Mouse (Mus musculus): Measurements from ENCODE around the gene Ormdl2.
"Not testable (repeated sequence)": the region's sequence is repeated elsewhere in the genome, so short reads cannot be mapped to it uniquely, and the experiment has no call there.

Ormdl2 gene

DNA sequence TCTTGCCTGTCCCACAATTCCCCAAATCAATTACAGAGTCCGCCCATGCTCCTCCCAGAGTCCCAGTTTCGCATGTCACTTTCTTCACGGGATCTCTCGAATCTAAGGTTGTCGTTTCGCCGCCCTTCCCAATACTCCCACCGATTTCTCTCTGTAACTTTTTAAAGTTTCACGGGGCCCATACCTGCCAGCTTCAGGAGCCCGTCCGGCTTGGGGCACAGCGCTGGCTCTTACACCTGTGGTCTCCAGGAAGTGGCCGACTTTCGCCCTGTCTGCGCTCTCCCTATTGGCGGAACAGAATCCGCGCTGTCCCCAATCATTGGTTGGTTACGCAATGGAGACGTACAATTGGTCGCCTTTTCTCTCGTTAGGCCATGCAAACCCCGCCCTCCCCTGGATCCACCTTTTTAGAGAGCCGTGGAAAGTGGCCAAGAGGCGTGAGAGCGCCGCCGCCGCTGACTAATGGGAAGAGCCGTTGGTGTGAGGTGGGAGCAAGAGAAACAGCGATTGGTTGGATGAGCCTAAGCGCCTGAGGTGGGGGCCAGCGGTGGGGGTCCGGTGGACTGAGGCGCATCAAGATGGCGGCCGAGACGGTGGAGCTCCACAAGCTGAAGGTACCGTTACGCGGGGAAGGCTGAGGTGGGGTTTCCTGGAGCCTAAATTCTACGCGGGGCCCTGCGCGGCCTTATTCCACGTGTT, at the start of gene Ormdl2:
Gene Ormdl2, minus strand, starts transcription at position 288 of the 699 bp plus-strand sequence.
- peak; percentile 98 for DNase-seq (ENCODE audit: low read depth, low spot score)

DNA sequence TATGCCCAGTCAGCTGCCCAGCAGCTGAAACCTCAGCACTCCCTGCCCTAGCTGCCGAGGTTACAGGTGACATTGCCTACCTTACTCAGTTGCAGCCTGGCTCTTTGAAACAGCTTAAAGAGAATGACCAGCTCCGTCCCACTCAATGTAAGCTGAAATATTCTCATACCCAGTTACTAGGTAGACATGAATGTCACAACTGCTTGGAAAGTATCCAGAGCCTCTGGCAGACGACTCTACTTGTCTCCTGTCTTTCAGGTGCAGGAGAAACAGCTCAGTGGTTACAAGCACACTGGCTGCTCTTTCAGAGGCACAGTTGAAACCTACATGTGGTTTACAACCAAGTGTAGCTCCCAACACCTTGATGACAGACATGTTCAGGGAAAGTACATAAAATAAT, 48.9 kb upstream of the Ormdl2 start:
- DNase-seq (ENCODE audit: low read depth, low spot score) = no peak

DNA sequence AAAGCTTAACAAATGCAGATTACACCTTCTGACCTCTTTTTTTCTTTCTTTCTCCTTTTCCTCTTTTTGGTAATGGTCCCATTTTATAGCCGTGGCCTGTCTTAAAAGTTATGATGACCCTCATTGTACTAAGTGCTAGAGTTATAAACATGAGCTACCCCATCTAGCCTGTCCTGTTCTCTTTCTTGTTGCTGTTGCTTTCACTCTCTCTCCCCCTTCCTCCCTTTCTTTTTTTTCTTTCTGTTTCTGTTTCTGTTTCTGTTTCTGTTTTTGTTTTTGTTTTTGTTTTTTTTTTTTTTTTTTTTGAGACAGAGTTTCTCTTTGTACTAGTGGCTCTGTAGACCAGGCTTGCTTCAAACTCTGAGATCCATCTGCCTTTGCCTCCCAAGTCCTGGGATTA, 45.1 kb upstream of the Ormdl2 start:
- DNase-seq (ENCODE audit: low read depth, low spot score) = no peak

DNA sequence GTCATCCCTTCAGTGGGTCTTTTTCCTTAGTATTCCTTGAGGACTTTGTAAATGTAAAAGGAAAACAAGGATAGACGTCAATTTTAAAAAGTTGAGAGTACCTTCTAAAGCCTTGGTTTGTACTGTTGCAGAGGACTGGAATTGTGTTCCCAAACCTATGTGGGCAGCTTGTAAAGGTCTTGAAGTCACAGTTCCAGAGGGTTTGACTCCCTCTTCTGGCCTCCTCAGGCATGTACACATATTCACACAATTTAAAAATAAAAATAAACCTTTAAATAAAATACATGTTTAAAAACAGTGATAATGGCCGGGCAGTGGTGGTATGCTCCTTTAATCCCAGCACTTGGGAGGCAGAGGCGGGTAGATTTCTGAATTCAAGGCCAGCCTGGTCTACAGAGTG, 44.6 kb upstream of the Ormdl2 start:
- DNase-seq (ENCODE audit: low read depth, low spot score) = peak; percentile 37

DNA sequence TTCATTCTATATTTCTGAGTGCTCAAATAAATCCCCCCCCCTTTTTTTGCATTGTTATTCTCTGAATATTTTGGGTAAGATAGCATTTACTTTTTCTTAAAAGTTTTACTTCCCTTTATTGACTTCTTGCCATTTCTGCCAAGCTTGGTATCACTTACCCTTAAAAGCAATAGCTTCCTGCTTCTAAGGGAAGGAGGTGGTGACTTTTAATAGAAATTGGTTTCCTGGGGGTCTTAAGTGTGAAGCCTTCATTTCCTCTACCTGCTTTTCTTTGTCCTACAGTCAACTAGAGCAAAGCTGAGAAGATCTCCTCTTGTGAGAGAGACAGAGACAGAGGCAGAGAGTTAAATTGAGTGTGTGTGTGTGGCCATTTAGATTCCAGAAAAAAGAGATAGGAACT, 39.7 kb upstream of the Ormdl2 start:
- no peak for DNase-seq (ENCODE audit: low read depth, low spot score)

DNA sequence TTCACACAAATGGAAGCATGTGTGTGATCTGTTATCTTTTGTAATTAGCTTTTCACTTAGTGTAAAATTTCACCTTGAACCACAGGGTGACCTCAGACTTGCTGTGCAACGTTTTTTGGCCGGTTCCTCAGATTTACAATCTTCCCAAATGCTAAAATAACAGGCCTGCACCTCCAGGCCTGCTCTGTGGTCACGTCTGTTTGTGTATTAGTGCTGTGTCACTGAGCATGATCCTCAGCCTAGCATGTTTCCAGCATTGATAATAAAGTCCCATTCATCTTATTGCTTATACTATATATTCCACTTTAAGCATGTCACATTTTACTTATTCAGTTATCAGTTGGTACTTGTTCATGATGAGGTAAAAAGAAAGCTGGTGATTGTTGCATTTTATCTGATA, 28.9 kb upstream of the Ormdl2 start:
- DNase-seq (ENCODE audit: low read depth, low spot score) = no peak

DNA sequence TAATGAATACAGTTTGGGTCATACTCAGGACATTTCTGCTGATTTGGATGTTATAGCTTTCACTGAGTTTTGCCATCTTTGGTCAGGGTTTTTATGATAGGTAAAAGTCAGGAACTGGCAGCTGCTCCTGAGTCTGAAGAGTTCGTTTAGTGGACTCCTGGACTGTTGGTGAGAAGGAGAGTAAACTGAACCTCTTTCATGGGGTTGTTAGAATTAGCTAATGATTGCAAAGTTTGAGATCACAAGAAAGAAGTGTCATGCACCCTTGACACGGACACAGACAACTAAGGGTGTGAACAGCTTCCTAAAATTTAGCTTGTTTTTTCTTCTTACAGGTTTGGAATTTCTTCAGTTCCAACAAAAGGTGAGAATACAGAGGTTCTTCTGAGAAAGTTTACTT, 27.0 kb upstream of the Ormdl2 start:
- DNase-seq (ENCODE audit: low read depth, low spot score) = no peak

DNA sequence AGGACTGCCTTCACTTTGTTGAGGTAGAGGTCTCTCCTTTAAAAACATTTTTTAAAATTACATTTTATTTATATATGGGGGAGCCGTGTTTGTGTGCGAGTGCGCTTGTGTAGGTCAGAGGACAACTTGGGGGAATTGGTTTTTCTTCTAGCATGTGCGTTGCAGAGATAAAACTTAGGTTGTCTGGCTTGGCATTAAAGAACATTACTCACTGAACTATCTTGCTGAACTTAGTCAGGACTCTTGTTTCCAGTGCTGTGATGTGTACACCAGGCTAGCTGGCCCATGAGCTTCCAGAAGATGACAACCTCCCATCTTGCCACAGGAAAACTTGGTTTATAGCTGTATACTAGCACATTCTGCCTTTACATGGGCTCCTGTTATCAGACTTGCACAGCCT, 25.2 kb upstream of the Ormdl2 start:
- DNase-seq (ENCODE audit: low read depth, low spot score) = no peak

GRCm38 (mm10) chr10:128845516-128845915, 24.1 kb upstream of the Ormdl2 start:
- DNase-seq (ENCODE audit: low read depth, low spot score) = peak; percentile 51

GRCm38 (mm10) chr10:128843260-128843659, 21.8 kb upstream of the Ormdl2 start:
- no peak for DNase-seq (ENCODE audit: low read depth, low spot score)

GRCm38 (mm10) chr10:128840612-128841011, 19.2 kb upstream of the Ormdl2 start:
- DNase-seq (ENCODE audit: low read depth, low spot score) = no peak

DNA sequence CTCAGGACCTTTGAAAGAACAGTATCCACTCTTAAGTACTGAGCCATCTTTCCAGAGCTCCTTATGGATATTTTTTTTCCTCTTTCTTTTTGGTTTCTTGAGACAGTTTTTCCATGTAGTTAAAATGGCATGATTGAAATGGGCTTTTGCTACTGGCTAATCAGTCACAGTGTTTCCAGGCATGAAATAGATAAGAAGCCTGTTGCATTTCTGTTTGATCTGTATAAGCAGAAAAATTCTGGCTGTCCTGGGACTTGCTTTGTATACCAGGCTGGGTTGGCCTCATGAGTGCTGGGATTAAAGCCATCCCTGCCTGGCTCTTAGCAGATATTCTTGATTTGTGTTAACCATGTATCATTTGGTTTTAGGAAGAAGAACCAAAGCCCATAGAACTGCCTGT, 18.0 kb upstream of the Ormdl2 start:
- no peak for DNase-seq (ENCODE audit: low read depth, low spot score)

DNA sequence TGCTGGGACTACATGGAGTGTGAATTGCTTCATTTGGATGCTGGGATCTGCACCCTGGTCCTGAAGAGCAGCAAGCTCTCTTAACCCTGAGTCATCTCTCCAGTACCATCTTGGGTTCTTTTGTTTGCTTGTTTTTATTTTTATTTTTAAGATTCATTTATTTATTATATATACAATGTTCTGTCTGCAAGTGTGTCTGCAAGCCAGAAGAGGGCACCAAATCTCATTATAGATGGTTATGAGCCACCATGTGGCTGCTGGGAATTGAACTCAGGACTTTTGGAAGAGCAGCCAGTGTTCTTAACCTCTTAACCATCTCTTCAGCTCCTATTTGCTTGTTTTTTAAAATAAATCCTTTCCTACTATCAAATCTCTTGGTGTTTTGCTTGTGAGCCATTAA, 16.0 kb upstream of the Ormdl2 start:
- DNase-seq (ENCODE audit: low read depth, low spot score) = no peak

GRCm38 (mm10) chr10:128823821-128824220, 2.4 kb upstream of the Ormdl2 start:
- DNase-seq (ENCODE audit: low read depth, low spot score) = peak; percentile 26

DNA sequence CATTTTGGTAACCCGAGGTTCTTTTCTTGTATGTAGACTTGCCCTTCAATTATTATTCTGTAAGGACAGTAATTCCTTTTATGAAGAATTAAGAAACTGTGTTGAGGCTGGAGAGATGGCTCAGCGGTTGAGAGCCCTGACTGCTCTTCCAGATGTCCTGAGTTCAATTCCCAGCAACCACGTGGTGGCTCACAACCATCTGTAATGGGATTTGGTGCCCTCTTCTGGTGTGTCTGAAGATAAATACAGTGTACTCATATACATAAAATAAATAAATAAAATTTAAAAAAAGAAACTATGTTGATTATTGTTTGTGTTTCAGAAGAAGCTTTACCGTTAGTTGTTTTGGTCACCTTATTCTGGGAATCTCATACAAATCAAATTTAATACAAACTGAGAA, 1.6 kb upstream of the Ormdl2 start:
- DNase-seq (ENCODE audit: low read depth, low spot score) = not testable (repeated sequence)

DNA sequence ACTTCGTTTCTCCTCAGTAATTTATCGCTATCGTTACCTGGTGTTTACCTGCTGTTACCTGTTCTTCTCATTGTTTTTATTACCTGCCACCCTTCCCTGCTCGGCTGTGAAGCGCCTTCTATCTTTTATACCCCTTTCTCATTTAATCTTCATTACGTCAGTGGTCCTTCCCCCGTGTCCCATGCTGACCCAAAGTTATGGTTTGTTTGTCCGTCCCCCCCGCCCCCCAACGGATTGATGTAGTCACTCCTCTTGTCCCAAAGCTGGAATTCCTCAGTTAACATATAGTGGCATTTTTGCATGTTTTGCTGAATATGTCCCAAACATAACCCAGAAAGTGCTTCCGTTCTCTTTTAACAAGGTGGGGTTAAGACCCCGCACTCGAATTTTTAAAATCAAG, 690 bp upstream of the Ormdl2 start:
- no peak for DNase-seq (ENCODE audit: low read depth, low spot score)

DNA sequence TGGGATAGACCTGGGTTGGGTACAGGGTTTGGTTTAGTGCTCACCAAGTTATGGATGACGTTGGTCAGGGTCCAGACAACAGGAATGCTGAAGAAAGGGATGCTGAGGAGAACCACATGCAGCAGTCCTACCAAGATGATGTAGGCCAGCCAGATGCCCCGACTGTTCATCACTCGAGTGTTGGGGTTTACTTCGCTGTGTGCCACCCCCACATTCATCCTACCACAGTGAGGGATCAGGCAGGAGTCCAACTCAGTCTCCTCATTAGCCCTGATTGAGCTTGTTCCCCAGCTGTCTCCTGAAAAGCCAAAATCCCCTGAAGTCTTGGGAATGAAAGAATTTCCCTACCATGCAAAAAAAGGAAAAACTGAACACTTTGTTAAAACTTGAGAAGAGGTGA, 1.2 kb downstream of the Ormdl2 start:
- no peak for DNase-seq (ENCODE audit: low read depth, low spot score)

DNA sequence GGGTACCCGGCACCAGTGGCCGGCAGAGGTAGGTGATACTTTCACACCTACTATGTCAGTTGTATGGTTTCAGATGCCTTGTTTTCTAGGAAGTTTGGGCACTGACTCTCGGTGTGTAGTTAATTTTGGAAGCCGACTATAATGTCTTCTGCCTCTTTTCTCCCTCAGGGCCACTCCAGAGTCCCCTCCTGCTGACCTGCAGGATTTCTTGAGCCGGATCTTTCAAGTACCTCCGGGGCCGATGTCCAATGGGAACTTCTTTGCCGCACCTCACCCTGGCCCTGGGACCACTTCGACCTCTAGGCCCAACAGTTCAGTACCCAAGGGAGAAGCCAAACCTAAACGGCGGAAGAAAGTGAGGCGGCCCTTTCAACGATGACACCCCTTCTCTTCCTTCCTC, 4.4 kb downstream of the Ormdl2 start, which contains the start of gene Sarnp:
Gene Sarnp, plus strand, starts transcription at position 301 of the 400 bp plus-strand sequence.
- no peak for DNase-seq (ENCODE audit: low read depth, low spot score)

DNA sequence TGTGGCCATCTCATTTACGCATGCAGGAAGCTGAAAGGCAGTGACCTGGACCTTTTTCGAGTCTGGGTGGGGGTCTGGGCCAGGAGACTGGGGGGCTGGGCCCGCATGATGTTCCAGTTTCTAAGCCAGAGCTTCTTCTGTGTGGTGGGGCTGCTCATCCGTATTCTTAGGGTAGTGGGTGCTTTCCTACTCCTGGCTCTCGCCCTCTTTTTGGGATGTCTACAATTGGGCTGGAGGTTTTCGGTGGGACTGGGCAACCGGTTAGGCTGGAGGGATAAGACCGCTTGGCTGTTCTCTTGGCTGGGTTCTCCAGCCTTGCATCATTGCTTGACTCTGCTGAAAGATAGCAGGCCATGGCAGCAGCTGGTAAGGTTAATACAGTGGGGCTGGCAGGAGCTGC, 14.4 kb downstream of the Ormdl2 start:
- DNase-seq (ENCODE audit: low read depth, low spot score) = no peak

DNA sequence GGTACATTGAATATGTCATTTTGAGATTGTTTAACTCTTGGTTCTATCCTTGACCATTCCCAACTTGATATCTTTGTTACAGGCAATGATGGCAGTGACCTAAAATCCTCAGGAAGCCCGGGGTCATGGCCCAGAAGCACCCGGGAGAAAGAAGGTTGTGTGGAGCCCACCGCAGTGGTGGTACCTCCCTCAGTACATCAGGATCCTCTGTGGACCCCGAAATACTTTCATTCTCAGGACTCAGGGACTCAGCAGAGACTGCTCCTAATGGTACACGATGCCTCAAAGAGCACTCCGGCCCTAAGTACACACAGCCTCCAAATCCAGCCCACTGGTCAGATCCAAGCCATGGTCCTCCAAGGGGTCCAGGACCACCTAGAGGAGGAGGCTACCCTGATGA, 15.4 kb downstream of the Ormdl2 start:
- DNase-seq (ENCODE audit: low read depth, low spot score) = no peak

- DNase-seq (ENCODE audit: low read depth, low spot score) = peak; percentile 99
These were observed 16.1 kb downstream of the Ormdl2 start for GRCm38 (mm10) chr10:128805092-128806000.

DNA sequence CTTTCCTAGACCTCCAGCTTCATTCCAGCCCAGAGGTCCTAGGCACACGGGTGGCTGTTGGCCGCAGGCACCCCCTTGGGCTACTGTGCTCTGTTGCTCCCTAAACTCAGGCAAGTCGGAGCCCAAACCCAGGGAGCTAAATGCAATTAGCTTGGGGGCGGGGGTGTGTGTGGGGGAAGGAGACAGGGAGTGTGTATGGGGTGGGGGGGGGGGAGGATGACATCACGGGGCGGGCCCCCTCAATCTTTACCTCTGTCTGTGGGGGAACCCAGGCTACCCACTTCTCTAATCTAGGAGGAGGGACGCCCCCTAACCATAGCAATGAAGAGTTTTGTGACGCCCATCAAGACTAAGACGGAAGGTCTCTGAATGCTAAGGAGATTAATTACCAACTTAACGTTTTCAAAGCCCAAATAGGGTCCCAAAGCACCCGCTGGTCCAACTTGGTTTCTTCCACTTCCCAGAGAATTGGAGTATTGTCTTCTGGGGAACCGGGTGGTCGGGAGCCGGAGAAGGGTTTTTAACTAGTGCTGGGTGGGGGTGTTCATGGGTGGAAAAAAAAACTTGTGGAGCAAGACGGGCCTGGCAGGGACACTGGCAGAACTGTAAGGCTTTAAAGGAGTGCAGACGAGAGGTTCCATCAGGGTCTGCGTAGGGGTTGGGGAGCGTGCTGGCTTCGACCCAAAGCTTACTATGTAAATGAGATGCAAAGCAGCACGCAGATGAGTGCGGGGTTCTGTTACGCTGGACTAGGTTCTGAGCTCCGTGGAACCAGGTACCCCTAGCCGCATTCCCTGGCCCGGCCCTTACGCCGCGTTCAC, 17.0 kb downstream of the Ormdl2 start, which contains the start of gene Tmem198b:
Gene Tmem198b, minus strand, starts transcription at position 100 of the 821 bp plus-strand sequence.
- DNase-seq (ENCODE audit: low read depth, low spot score) = peak; percentile 69
